Mouse (Mus musculus) kidney, adult 2 months (tissue): ENCODE data around the gene Nabp2.

Experiments used
- CTCF ChIP-seq: fragments of 200-500 bp; conservative IDR thresholded peaks from 2 replicates; pipeline ENCODE4 v1.5.1; 2011; ENCODE audit warnings: low read depth, mild to moderate bottlenecking, control low read depth, low read length, moderate library complexity, mixed read lengths; ENCODE audit not compliant: insufficient read depth, insufficient read length
- POLR2A ChIP-seq: fragments of 200-500 bp; IDR thresholded peaks from one replicate; pipeline ENCODE4 v1.6.1; 2011; ENCODE audit warnings: low read depth, low read length, control low read depth

GRCm38 (mm10) chr10:128374393-128374792 is 36.9 kb downstream of the Nabp2 start:
- TF ChIP-seq CTCF (peak; percentile 46), POLR2A (no peak)
